Mouse (Mus musculus) liver, embryonic 13.5 days (tissue): ENCODE data around the gene Exoc8. TPM values are rescaled to one million over a fixed set of nuclear protein-coding genes. Genes with fewer than 3 reads are reported as not detected.
A peak's percentile ranks its signal among the peaks of the same experiment; 100 is the strongest.

ENCODE experiments used
- ATAC-seq: fragments of 200-750 bp; cut with Nextera tagmentation; 2 replicates; pipeline ENCODE4 v1.8.0; 2017; ENCODE audit warnings: low read depth, mild to moderate bottlenecking, moderate number of reproducible peaks, moderate library complexity
- DNase-seq: peaks from one replicate; pipeline ENCODE4 v3.0.0; 2022
- H3K27ac ChIP-seq: fragments of 300-500 bp; sonication (generic); 2 replicates; pipeline ENCODE4 v1.5.1; 2015; ENCODE audit warnings: moderate library complexity, mild to moderate bottlenecking, inconsistent platforms
- H3K27me3 ChIP-seq: fragments of 300-500 bp; sonication (generic); 2 replicates; pipeline ENCODE4 v1.6.1; 2015; ENCODE audit warnings: mild to moderate bottlenecking, inconsistent platforms
- H3K36me3 ChIP-seq: fragments of 300-500 bp; sonication (generic); 2 replicates; pipeline ENCODE4 v1.6.1; 2015; ENCODE audit warnings: mild to moderate bottlenecking, inconsistent platforms
- H3K4me1 ChIP-seq: fragments of 300-500 bp; sonication (generic); replicated peaks from 2 replicates; pipeline ENCODE4 v1.6.1; 2015; ENCODE audit warnings: inconsistent platforms
- H3K4me2 ChIP-seq: fragments of 300-500 bp; sonication (generic); 2 replicates; pipeline ENCODE4 v1.6.1; 2015; ENCODE audit warnings: inconsistent platforms, mild to moderate bottlenecking, moderate library complexity
- H3K4me3 ChIP-seq: fragments of 300-500 bp; sonication (generic); replicated peaks from 2 replicates; pipeline ENCODE4 v1.5.1; 2015; ENCODE audit warnings: mild to moderate bottlenecking, inconsistent platforms
- H3K9ac ChIP-seq: fragments of 300-500 bp; sonication (generic); 2 replicates; pipeline ENCODE4 v1.6.1; 2015; ENCODE audit warnings: mild to moderate bottlenecking, inconsistent platforms
- H3K9me3 ChIP-seq: fragments of 300-500 bp; sonication (generic); replicated peaks from 2 replicates; pipeline ENCODE4 v1.6.1; 2016; ENCODE audit warnings: inconsistent platforms
- WGBS: fragments of 180-500 bp; shearing (Covaris S2); methylation state at CpG from one replicate; pipeline ENCODE4 v1.1.7; 2015; ENCODE audit not compliant: insufficient replicate concordance; 5-methylcytosine and 5-hydroxymethylcytosine counted together
- polyA plus RNA-seq: library from polyadenylated mRNA; unstranded; fragments of >200 nt; fragmentation: Nextera tagmentation; extraction: Ambion mirVana; gene quantifications from 2 replicates; pipeline ENCODE4 v1.2.1, GENCODE M21; 2015

Gene Exoc8
- 4.2 and 4.5 TPM in 2 replicates for polyA plus RNA-seq

DNA sequence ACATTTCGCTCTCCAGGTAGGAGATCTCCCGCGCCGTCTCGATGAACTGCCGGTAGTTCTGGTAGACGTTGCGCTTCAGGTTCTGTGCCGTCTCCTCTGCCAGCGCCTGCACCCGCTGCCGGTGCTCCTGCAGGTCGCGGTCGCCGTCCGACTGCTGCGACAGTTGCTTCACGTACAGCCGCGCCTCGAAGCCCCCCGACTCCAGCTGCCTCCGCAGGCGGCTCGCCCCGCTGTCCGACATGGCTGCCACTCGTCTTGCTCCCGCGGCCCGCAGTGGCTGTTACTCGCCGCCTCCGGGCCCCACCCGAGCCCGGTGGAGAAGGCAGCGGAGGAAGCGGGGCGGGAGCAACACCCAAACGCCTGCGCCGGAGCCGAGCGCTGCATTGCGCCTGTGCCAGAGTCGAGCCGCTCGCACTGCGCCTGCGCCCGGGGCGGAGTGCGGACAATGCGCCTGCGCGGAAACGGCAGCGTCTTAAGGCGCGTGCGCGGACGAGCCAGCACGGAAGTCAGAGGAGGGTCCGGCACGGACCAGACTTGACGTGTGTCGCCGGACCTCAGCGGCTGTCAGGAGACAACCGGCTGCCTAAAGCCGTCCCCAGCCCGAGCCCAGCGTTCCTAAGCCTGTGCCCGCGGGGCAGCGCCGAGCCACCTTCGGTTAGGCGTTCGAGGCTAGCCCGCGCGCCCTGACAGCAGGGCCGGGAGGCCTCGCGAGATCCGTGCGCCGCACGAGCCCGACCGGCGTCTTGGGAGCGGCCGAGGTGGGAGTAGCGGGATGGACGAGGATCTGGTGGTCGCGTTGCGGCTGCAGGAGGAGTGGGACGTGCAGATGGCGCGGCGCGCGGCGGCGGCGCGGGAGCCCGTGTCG is at the start of gene Exoc8, which contains the start of gene Sprtn:
TSS of gene Exoc8 (minus strand) at position 320 of the 865 bp plus-strand sequence.
TSS of gene Sprtn (plus strand) at position 501 of the 865 bp plus-strand sequence.
- peak within 1 kb of the TSS; percentile 91 for H3K27ac ChIP-seq
- ATAC-seq (peak; percentile 94), DNase-seq (peak; percentile 96)
- peak within 1 kb of the TSS; percentile 94 for H3K9ac ChIP-seq
- peaks cover 70% of the 10 kb centered on the region for H3K36me3 ChIP-seq
- peak within 1 kb of the TSS; percentile 96 for H3K4me2 ChIP-seq
- peak within 1 kb of the TSS; percentile 92 for H3K4me3 ChIP-seq
- WGBS = under 1% methylated on average over 114 of the region's 114 CpGs
- H3K27me3 ChIP-seq = no peaks in the 10 kb centered on the region
- H3K9me3 ChIP-seq = no peaks in the 10 kb centered on the region
- H3K4me1 ChIP-seq = peaks cover 43% of the 10 kb centered on the region

GRCm38 (mm10) chr8:124944406-124944805 is 46.9 kb upstream of the Exoc8 start:
- DNase-seq (no peak), ATAC-seq (no peak)
- 0 out of 2 replicates have a peak, but pooled peaks cover 3% of the 10 kb centered on the region for H3K36me3 ChIP-seq
- 73% methylated on average over 7 of the region's 7 CpGs for WGBS
- no peak overlapping the region for H3K27ac ChIP-seq
- H3K4me1 ChIP-seq = peaks cover 42% of the 10 kb centered on the region
- H3K9ac ChIP-seq = no peak overlapping the region
- H3K4me3 ChIP-seq = no peak overlapping the region
- no peak overlapping the region for H3K4me2 ChIP-seq
- H3K9me3 ChIP-seq = no peaks in the 10 kb centered on the region
- H3K27me3 ChIP-seq = peaks cover 24% of the 10 kb centered on the region

GRCm38 (mm10) chr8:124943801-124944200 is 46.3 kb upstream of the Exoc8 start:
- peaks cover 23% of the 10 kb centered on the region for H3K27me3 ChIP-seq

GRCm38 (mm10) chr8:124937293-124937692 is 39.8 kb upstream of the Exoc8 start:
- ATAC-seq (no peak), DNase-seq (no peak)
- Histone ChIP-seq H3K9me3 (no peaks in the 10 kb centered on the region), H3K4me3 (no peak overlapping the region), H3K9ac (no peak overlapping the region), H3K4me1 (no peaks in the 10 kb centered on the region), H3K36me3 (peaks cover 8% of the 10 kb centered on the region), H3K4me2 (no peak overlapping the region), H3K27ac (no peak overlapping the region), H3K27me3 (no peaks in the 10 kb centered on the region)
- WGBS = 74% methylated on average over 4 of the region's 4 CpGs

More at GRCm38 (mm10) chr8:124943801-124944200, 46.3 kb upstream of the Exoc8 start:
- no peak overlapping the region for H3K27ac ChIP-seq
- peaks cover 42% of the 10 kb centered on the region for H3K4me1 ChIP-seq
- ATAC-seq (no peak), DNase-seq (no peak)
- H3K9me3 ChIP-seq = no peaks in the 10 kb centered on the region
- WGBS = 81% methylated on average over 6 of the region's 6 CpGs
- H3K36me3 ChIP-seq = peaks cover 7% of the 10 kb centered on the region
- no peak overlapping the region for H3K4me2 ChIP-seq
- no peak overlapping the region for H3K9ac ChIP-seq
- no peak overlapping the region for H3K4me3 ChIP-seq

DNA sequence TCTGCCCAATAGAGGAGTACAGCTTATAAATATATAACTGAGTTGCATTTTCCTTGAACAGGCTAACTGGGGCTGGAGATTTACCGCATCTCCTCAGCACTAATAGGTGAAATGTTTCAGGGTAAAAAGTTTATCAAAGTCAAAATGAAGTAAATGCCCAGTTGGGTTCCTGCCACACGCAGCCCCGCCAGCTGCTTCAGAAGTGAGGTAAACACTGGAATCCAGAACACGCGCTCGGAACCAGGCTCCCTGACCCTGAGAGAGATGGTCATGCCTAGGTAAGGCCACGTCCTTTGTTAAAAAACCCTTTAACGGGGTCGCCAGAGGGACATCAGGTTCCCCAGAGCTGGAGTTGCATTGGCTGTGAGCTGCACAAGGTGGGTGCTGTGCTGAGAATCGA is 39.2 kb upstream of the Exoc8 start:
- no peak overlapping the region for H3K27ac ChIP-seq
- no peaks in the 10 kb centered on the region for H3K27me3 ChIP-seq
- peaks cover 8% of the 10 kb centered on the region for H3K36me3 ChIP-seq
- no peak overlapping the region for H3K4me3 ChIP-seq
- H3K4me2 ChIP-seq = no peak overlapping the region
- no peak overlapping the region for H3K9ac ChIP-seq
- WGBS = 86% methylated on average over 10 of the region's 10 CpGs
- no peak for DNase-seq
- no peak for ATAC-seq
- no peaks in the 10 kb centered on the region for H3K4me1 ChIP-seq
- no peaks in the 10 kb centered on the region for H3K9me3 ChIP-seq

GRCm38 (mm10) chr8:124935116-124935515 is 37.6 kb upstream of the Exoc8 start:
- ATAC-seq (no peak), DNase-seq (no peak)
- H3K27ac ChIP-seq = no peak overlapping the region
- H3K4me3 ChIP-seq = no peak overlapping the region
- H3K27me3 ChIP-seq = no peaks in the 10 kb centered on the region
- peaks cover 4% of the 10 kb centered on the region; the same call in 1 of the 2 replicates for H3K4me1 ChIP-seq
- no peaks in the 10 kb centered on the region for H3K9me3 ChIP-seq
- no peak overlapping the region for H3K4me2 ChIP-seq
- H3K9ac ChIP-seq = no peak overlapping the region
- WGBS = 73% methylated on average over 5 of the region's 5 CpGs
- peaks cover 7% of the 10 kb centered on the region for H3K36me3 ChIP-seq

DNA sequence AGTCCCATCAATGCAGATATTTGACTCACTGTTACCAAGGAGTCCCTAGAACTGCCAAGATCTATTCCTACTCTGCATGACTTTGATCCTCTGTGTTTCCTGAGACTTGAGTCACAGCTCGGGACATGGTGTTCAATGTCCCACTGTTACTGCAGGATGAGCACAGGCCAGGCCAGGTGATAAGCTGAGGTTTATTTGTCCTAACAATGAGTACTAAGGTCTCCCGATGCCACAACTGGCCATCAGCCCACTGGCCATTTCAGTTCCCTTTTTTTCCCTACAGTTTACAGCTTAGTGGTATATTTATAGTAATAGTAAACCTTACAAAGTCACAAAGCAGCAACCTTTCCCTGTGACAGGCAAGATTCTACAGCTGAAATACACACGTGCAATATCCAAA is 34.9 kb upstream of the Exoc8 start:
- no peak overlapping the region for H3K9ac ChIP-seq
- H3K4me3 ChIP-seq = no peak overlapping the region
- no peak for ATAC-seq
- no peak overlapping the region for H3K4me2 ChIP-seq
- no peaks in the 10 kb centered on the region for H3K9me3 ChIP-seq
- no peaks in the 10 kb centered on the region for H3K27me3 ChIP-seq
- peaks cover 11% of the 10 kb centered on the region for H3K4me1 ChIP-seq
- 45% methylated on average over 3 of the region's 3 CpGs for WGBS
- 0 out of 2 replicates have a peak, but pooled peaks cover 2% of the 10 kb centered on the region for H3K36me3 ChIP-seq
- DNase-seq = no peak
- H3K27ac ChIP-seq = no peak overlapping the region

DNA sequence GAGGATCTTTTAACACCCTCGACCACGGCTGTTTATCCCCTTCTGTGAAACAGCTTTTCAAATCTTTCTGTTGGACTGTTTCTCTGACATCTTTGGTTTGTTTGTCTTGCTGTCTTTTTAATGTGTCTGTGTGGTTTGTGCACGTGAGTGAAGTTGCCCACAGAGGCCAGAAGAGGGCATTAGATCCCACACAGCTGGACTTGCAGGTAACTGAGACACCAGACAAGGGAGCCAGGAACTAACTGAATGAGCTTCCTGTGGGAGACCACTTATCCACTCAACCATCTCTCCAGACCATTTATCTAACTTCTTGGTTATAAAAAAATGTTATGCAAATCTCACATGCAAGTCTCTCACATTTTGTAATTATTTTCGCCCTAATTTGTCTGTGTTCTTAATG is 33.1 kb upstream of the Exoc8 start:
- no peak overlapping the region for H3K4me2 ChIP-seq
- WGBS = 67% methylated on average over 4 of the region's 4 CpGs
- H3K27ac ChIP-seq = no peak overlapping the region
- DNase-seq (no peak), ATAC-seq (no peak)
- H3K4me3 ChIP-seq = no peak overlapping the region
- peaks cover 29% of the 10 kb centered on the region for H3K4me1 ChIP-seq
- no peaks in the 10 kb centered on the region for H3K27me3 ChIP-seq
- H3K9me3 ChIP-seq = no peaks in the 10 kb centered on the region
- H3K9ac ChIP-seq = no peak overlapping the region
- 0 out of 2 replicates have a peak, but pooled peaks cover 2% of the 10 kb centered on the region for H3K36me3 ChIP-seq

- peaks cover 35% of the 10 kb centered on the region for H3K4me1 ChIP-seq
- H3K9ac ChIP-seq = no peak overlapping the region
- no peak overlapping the region for H3K4me3 ChIP-seq
- H3K4me2 ChIP-seq = no peak overlapping the region
- no peaks in the 10 kb centered on the region for H3K9me3 ChIP-seq
- no peaks in the 10 kb centered on the region for H3K27me3 ChIP-seq
- no peak overlapping the region for H3K27ac ChIP-seq
- 0 out of 2 replicates have a peak, but pooled peaks cover 2% of the 10 kb centered on the region for H3K36me3 ChIP-seq
- ATAC-seq (no peak), DNase-seq (no peak)
- WGBS = 78% methylated on average over 13 of the region's 13 CpGs
Measured at GRCm38 (mm10) chr8:124930086-124930485, 32.6 kb upstream of the Exoc8 start.

DNA sequence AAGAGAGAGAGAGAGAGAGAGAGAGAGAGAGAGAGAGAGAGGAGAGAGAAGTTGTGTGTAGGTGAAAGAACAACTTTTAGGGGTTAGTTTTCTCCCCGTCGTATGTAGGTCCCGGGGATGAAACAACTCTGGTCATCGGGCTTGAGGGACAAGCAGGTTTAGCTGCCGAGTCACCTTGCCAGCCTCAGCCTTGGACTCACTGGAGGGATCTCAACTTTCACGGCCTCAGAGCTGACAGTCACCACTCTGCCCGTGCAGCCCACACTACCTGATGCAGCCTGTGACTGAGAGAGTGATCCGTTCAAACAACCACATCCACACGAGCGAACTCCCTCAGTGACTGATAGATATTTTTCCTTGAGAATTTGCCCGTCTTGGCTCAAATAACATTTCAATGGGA is 31.5 kb upstream of the Exoc8 start:
- Histone ChIP-seq H3K36me3 (0 out of 2 replicates have a peak, but pooled peaks cover 2% of the 10 kb centered on the region), H3K27me3 (no peaks in the 10 kb centered on the region), H3K9ac (no peak overlapping the region), H3K4me1 (peaks cover 39% of the 10 kb centered on the region), H3K27ac (no peak overlapping the region), H3K9me3 (no peaks in the 10 kb centered on the region), H3K4me2 (no peak overlapping the region), H3K4me3 (no peak overlapping the region)
- DNase-seq (no peak), ATAC-seq (no peak)
- 74% methylated on average over 11 of the region's 11 CpGs for WGBS

DNA sequence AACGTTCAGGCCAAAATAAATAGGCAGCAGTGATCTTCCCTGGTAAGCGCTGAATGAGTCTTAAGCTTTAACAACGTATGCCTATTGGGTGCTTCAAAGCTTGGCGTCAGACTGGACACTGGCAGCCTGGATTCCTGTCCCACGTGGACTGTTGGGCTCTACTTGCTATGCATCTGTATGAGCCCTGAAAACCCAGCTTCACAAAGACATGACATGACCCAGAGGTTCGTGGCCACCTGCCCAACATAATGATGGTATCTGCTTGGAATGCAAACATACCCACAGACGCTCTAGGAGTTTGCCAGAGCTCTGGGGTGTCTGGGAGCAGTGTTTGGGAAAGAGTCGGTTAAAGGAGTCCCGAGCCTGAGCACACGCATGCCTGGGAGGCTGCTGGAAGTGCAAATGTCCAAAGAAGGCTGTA is 28.9 kb upstream of the Exoc8 start:
- ATAC-seq (no peak), DNase-seq (no peak)
- Histone ChIP-seq H3K9ac (no peak overlapping the region), H3K27ac (0 out of 2 replicates have a peak overlapping the region, but pooled peaks have one; percentile 43), H3K9me3 (no peaks in the 10 kb centered on the region), H3K4me2 (no peak overlapping the region), H3K4me1 (peaks cover 60% of the 10 kb centered on the region), H3K36me3 (0 out of 2 replicates have a peak, but pooled peaks cover 2% of the 10 kb centered on the region), H3K4me3 (no peak overlapping the region), H3K27me3 (no peaks in the 10 kb centered on the region)
- WGBS = 55% methylated on average over 10 of the region's 10 CpGs
